Mouse (Mus musculus): ENCODE results near the gene Mthfsd. TPM values are rescaled to one million over a fixed set of nuclear protein-coding genes. Genes with fewer than 3 reads are reported as not detected.

Mthfsd gene
- polyA plus RNA-seq, 1 experiment from 2014 or later = 70.0 TPM

- H3K36me3 ChIP-seq = no peaks in the 10 kb centered on the region
- H3K4me3 ChIP-seq = no peak overlapping the region
- no peak for ATAC-seq (ENCODE audit: low FRiP score, low read depth)
- H3K9ac ChIP-seq = no peak overlapping the region
- no peak overlapping the region for H3K4me2 ChIP-seq (replicated peaks)
- H3K27me3 ChIP-seq (replicated peaks) = peaks cover 99% of the 10 kb centered on the region
- under 1% methylated on average over 10 of the region's 10 CpGs for WGBS
- H3K4me1 ChIP-seq = peaks cover 10% of the 10 kb centered on the region
- H3K9me3 ChIP-seq = no peaks in the 10 kb centered on the region
- H3K27ac ChIP-seq = no peak overlapping the region
These were observed 33.4 kb downstream of the Mthfsd start for GRCm38 (mm10) chr8:121074848-121075145.

- H3K4me1 ChIP-seq = peaks cover 10% of the 10 kb centered on the region
- no peak overlapping the region for H3K4me2 ChIP-seq (replicated peaks)
- no peak overlapping the region for H3K4me3 ChIP-seq
- under 1% methylated on average over 15 of the region's 15 CpGs for WGBS
- peaks cover 99% of the 10 kb centered on the region for H3K27me3 ChIP-seq (replicated peaks)
- H3K9ac ChIP-seq = no peak overlapping the region
- H3K9me3 ChIP-seq = no peaks in the 10 kb centered on the region
- H3K36me3 ChIP-seq = no peaks in the 10 kb centered on the region
- no peak for ATAC-seq (ENCODE audit: low FRiP score, low read depth)
- H3K27ac ChIP-seq = no peak overlapping the region
These were observed 33.9 kb downstream of the Mthfsd start for GRCm38 (mm10) chr8:121074108-121074847.

DNA sequence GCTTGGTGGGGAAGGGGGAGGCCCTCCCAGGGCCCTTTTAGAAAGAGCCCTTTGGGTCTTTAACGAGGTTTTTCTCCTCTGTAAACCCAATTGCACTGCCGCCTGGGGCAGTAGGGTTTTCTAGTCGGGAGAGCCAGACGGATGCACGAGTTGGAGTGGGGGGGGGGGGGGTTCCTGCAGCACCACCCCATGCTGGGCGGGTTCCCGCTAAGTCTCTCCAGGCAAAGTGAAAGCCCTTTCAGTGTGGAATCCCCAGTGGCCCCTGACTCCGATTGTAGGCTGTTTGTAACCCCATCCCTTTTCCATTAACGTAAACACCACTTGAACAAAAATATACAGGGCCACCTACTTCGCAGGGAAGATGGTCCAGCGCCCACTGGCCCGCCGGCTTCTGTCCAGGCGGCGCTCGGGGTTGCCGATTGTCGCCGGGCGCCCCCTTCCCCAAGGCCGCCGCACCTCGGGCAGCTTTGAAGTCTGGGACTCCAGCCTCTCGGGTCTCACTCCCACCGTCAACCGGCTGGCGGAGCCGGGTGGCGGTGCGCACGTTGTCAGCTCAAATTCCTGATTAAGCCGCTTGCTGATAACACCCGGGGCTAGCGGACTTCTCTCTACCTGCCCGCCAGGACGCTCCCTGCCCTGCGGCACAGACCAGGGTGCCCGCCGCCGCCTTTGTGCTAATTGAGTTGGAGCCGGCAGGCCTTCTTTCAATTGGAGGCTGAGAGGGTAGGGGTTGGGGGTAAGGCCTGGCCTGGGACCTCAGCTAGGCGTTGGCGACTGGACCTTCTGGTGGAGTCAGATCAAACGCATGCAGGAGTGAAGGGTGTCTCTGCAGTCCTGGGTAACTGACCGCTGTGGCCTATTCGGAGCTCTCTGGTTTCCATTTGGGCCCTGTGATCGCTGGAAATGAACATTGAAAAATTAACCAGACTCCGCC, 34.8 kb downstream of the Mthfsd start:
- H3K9ac ChIP-seq = no peak overlapping the region
- peaks cover 99% of the 10 kb centered on the region for H3K27me3 ChIP-seq (replicated peaks)
- H3K4me2 ChIP-seq (replicated peaks) = peak overlapping the region; percentile 28; the same call in 1 of the 2 replicates
- H3K36me3 ChIP-seq = no peaks in the 10 kb centered on the region
- under 1% methylated on average over 48 of the region's 48 CpGs for WGBS
- no peak overlapping the region for H3K27ac ChIP-seq
- H3K4me3 ChIP-seq = no peak overlapping the region
- no peak for ATAC-seq (ENCODE audit: low FRiP score, low read depth)
- peaks cover 10% of the 10 kb centered on the region for H3K4me1 ChIP-seq
- H3K9me3 ChIP-seq = no peaks in the 10 kb centered on the region

DNA sequence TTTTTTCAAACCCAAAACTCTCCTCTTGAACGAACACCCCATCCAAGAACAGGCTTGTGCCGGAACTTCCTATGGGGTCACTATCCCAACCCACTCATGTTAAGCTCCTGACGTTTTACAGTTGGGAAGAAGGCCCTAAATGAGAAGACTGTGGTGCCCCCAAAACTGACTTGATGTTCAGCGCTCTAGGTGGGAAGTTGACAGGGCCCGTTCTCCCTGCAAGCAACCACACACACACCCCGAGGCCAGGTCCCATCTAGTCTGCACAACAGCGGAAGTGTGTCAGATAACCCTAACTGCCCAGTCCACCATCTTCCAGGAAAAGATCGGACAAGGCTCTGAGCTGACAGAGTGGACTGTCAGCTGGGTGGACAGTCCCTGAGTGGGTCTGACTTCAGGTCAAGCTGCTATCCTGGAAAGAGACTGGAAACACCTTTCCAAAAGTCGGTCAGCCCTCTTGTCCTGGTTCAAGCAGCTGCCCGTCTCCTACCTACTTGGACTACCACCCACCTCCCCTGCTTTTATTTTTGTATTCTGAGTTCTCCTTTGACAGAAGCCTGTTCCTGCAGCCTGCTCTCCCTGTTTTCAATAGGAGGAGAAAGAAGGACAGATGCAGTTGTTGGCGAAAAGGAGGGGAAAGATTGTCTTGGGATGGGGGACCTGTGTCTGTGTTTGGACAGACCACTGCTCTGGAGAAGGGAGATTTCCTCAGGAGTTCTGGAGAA, 35.6 kb downstream of the Mthfsd start:
- Histone ChIP-seq H3K36me3 (no peaks in the 10 kb centered on the region), H3K27ac (no peak overlapping the region), H3K27me3 (replicated peaks) (peaks cover 95% of the 10 kb centered on the region), H3K4me1 (peaks cover 10% of the 10 kb centered on the region), H3K4me2 (replicated peaks) (no peak overlapping the region), H3K9me3 (no peaks in the 10 kb centered on the region), H3K4me3 (no peak overlapping the region), H3K9ac (no peak overlapping the region)
- no peak for ATAC-seq (ENCODE audit: low FRiP score, low read depth)
- 7% methylated on average over 11 of the region's 11 CpGs for WGBS

DNA sequence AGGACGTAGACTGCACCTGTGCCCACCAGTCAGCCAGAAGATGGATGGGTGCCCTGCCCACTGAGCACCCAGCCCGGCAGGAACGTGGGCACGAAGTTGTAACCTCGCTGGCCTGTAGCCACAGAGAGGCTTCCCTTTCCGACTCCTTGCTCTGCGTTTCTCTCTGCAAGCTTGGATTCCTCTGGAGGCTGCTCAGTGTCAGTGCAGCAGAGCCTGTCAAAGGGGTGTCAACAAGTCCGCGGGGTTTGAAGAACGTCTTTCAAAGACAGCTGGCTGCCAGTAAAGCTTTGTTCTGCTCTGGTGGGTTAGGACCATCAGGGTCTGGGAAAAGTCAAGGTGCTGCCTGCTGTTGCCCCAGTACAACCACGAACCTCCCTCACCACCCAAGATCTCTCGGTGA, 36.7 kb downstream of the Mthfsd start:
- Histone ChIP-seq H3K27ac (no peak overlapping the region), H3K4me2 (replicated peaks) (no peak overlapping the region), H3K4me3 (no peak overlapping the region), H3K27me3 (replicated peaks) (peaks cover 87% of the 10 kb centered on the region), H3K4me1 (peaks cover 10% of the 10 kb centered on the region), H3K9ac (no peak overlapping the region), H3K9me3 (no peaks in the 10 kb centered on the region), H3K36me3 (no peaks in the 10 kb centered on the region)
- WGBS = 2% methylated on average over 12 of the region's 12 CpGs
- ATAC-seq (ENCODE audit: low FRiP score, low read depth) = no peak

- Histone ChIP-seq H3K27ac (no peak overlapping the region), H3K36me3 (no peaks in the 10 kb centered on the region), H3K4me1 (0 out of 2 replicates have a peak, but pooled peaks cover 4% of the 10 kb centered on the region), H3K27me3 (replicated peaks) (peaks cover 9% of the 10 kb centered on the region), H3K9me3 (no peaks in the 10 kb centered on the region), H3K4me3 (no peak overlapping the region), H3K9ac (no peak overlapping the region), H3K4me2 (replicated peaks) (peak overlapping the region; percentile 15; the same call in 1 of the 2 replicates)
- WGBS = 31% methylated on average over 13 of the region's 13 CpGs
- ATAC-seq (ENCODE audit: low FRiP score, low read depth) = no peak
These were observed 44.5 kb downstream of the Mthfsd start for GRCm38 (mm10) chr8:121063649-121064048.

- Histone ChIP-seq H3K4me2 (replicated peaks) (no peak overlapping the region), H3K4me3 (no peak overlapping the region), H3K9ac (no peak overlapping the region), H3K27ac (no peak overlapping the region), H3K36me3 (no peaks in the 10 kb centered on the region), H3K9me3 (no peaks in the 10 kb centered on the region), H3K27me3 (replicated peaks) (peaks cover 3% of the 10 kb centered on the region; the same call in 1 of the 2 replicates), H3K4me1 (0 out of 2 replicates have a peak, but pooled peaks cover 4% of the 10 kb centered on the region)
- no peak for ATAC-seq (ENCODE audit: low FRiP score, low read depth)
- 83% methylated on average over 6 of the region's 6 CpGs for WGBS
These were observed 45.7 kb downstream of the Mthfsd start for GRCm38 (mm10) chr8:121062521-121062920.

DNA sequence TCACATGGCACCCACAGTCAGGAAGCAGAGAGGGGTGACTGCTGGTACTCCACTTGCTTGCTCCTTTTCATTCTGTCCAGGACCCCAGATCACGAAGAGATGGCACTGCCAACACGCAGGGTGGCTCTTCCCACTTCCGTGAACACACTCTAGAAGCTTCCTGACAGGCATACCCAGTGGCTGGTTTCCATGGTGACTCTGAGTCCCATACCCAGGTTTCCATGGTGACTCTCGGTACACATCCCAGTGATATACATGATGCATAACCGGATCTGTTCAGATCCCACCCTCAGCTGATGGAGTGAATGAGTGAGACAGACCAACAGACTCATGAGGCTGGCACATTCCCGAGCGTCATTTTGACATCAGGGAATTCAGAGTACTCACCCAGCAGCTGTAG, 49.1 kb downstream of the Mthfsd start:
- Histone ChIP-seq H3K36me3 (no peaks in the 10 kb centered on the region), H3K4me3 (no peak overlapping the region), H3K4me2 (replicated peaks) (no peak overlapping the region), H3K9me3 (no peaks in the 10 kb centered on the region), H3K27me3 (replicated peaks) (peaks cover 13% of the 10 kb centered on the region), H3K9ac (no peak overlapping the region), H3K27ac (no peak overlapping the region), H3K4me1 (0 out of 2 replicates have a peak, but pooled peaks cover 4% of the 10 kb centered on the region)
- 77% methylated on average over 7 of the region's 7 CpGs for WGBS
- no peak for ATAC-seq (ENCODE audit: low FRiP score, low read depth)

GRCm38 (mm10) chr8:121058081-121058480, 50.1 kb downstream of the Mthfsd start:
- Histone ChIP-seq H3K27ac (no peak overlapping the region), H3K4me3 (no peak overlapping the region), H3K4me1 (0 out of 2 replicates have a peak, but pooled peaks cover 4% of the 10 kb centered on the region), H3K4me2 (replicated peaks) (no peak overlapping the region), H3K9ac (no peak overlapping the region), H3K36me3 (no peaks in the 10 kb centered on the region), H3K9me3 (no peaks in the 10 kb centered on the region), H3K27me3 (replicated peaks) (peaks cover 13% of the 10 kb centered on the region)
- ATAC-seq (ENCODE audit: low FRiP score, low read depth) = no peak
- WGBS = 68% methylated on average over 9 of the region's 9 CpGs

DNA sequence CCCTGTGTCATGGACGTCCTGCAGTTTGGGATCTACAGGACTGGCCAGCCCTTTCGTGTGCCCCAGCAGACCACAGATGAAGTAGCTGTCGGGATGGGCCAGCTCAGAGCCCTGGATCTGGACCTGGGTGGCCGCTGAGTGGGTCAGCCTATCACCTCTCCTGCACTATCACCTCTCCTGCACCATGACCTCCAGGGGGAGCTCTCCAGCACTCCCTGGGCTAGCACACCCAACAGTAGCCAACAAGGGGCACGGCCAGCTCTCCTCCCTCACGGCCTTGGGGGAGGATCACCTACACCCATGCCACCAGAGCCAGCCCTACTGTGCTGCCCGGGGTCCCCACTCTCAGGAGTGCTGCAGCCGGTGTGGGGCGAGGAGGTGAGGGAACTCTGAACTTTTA, 60.8 kb downstream of the Mthfsd start:
- no peak overlapping the region for H3K9ac ChIP-seq

DNA sequence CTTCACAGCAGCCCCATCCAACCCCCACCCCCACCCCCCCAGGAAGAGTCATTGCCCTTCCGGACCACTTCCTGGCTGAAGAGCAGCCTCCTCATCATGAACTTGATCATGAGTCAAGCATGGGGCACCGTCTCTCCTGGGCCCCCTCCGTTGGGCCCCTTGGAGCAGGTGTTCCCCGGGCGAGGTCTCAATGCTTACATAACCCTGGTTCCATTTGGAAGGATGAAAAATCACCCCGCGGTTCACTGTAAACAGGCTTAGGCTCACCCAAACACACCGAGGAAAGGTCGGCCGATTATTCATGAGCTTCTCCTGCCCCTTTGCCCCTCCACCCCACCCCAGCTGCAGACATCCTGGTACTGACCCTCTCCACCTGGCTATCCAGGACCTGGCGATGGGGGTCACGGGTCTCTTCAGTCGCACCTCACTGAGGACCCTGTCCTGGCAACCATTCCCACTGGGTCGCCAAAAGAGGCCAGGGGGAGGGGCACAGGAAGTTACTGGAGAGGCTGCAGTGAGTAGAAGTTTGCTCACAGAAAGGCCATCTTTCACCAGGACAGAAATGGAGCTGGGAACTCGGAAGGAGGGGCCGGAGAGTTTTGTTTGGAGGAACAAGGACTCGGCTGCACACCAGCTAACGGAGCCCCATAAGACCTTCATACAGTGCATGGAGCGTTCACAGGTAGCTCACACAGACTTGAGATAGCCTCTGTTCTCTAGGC, 64.3 kb downstream of the Mthfsd start:
- WGBS = 70% methylated on average over 19 of the region's 19 CpGs
- Histone ChIP-seq H3K9ac (no peak overlapping the region), H3K4me1 (no peaks in the 10 kb centered on the region), H3K4me3 (no peak overlapping the region), H3K27ac (no peak overlapping the region), H3K27me3 (replicated peaks) (peaks cover 8% of the 10 kb centered on the region; the same call in 1 of the 2 replicates), H3K9me3 (no peaks in the 10 kb centered on the region), H3K36me3 (no peaks in the 10 kb centered on the region), H3K4me2 (replicated peaks) (no peak overlapping the region)
- ATAC-seq (ENCODE audit: low FRiP score, low read depth) = no peak

More for the DNA sequence above, 60.8 kb downstream of the Mthfsd start:
- Histone ChIP-seq H3K27ac (no peak overlapping the region), H3K36me3 (no peaks in the 10 kb centered on the region), H3K4me2 (replicated peaks) (no peak overlapping the region), H3K4me1 (no peaks in the 10 kb centered on the region), H3K4me3 (no peak overlapping the region), H3K27me3 (replicated peaks) (peaks cover 6% of the 10 kb centered on the region; the same call in 1 of the 2 replicates), H3K9me3 (no peaks in the 10 kb centered on the region)
- no peak for ATAC-seq (ENCODE audit: low FRiP score, low read depth)
- 70% methylated on average over 9 of the region's 9 CpGs for WGBS
